Mouse (Mus musculus): ENCODE measurements at regions not wholly inside any gene's neighbourhood (a gene's known extent, or its start where the extent isn't known, plus 50 kb on each side); places are given as distances from the start of the nearest gene placed in this dataset.
A peak's percentile ranks its signal among the peaks of the same experiment; 100 is the strongest.

GRCm38 (mm10) chr7:124455659-124456058 is 473.0 kb downstream of the Hs3st4 start:
- Histone ChIP-seq H3K27me3 (replicated peaks) (no peaks in the 10 kb centered on the region), H3K4me3 (no peak overlapping the region), H3K4me2 (no peak overlapping the region), H3K36me3 (replicated peaks) (no peaks in the 10 kb centered on the region), H3K27ac (no peak overlapping the region), H3K9me3 (no peaks in the 10 kb centered on the region), H3K9ac (no peak overlapping the region), H3K4me1 (no peaks in the 10 kb centered on the region)
- no peak for ATAC-seq (replicated peaks)
- 79% methylated on average over 3 of the region's 3 CpGs for WGBS

DNA sequence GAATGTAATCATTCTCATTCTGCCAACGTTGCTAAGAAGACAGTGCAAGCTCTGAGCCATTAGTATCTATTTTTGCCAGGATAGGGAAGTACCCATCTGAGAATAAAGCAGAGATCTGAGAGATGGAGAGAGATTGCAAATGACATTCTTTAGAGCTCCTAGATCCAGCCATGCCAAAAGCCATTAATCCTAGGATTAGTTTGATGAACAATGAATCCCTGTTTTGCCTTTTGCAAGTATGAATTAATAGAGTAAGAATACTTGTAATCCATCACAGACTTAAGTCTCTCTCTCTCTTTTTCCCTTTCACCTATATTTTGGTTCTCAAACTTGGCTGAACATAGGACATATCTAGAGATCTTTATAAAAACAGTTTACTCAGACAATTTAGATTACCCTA is 504.7 kb downstream of the Hs3st4 start:
- no peak overlapping the region for H3K4me3 ChIP-seq
- H3K27ac ChIP-seq, result no peak overlapping the region
- no peak overlapping the region for H3K4me2 ChIP-seq
- no peaks in the 10 kb centered on the region for H3K27me3 ChIP-seq (replicated peaks)
- no peaks in the 10 kb centered on the region for H3K9me3 ChIP-seq
- no peaks in the 10 kb centered on the region for H3K36me3 ChIP-seq (replicated peaks)
- 60% methylated on average over 1 of the region's 1 CpGs for WGBS
- ATAC-seq (replicated peaks), result no peak
- no peaks in the 10 kb centered on the region for H3K4me1 ChIP-seq
- H3K9ac ChIP-seq, result no peak overlapping the region

DNA sequence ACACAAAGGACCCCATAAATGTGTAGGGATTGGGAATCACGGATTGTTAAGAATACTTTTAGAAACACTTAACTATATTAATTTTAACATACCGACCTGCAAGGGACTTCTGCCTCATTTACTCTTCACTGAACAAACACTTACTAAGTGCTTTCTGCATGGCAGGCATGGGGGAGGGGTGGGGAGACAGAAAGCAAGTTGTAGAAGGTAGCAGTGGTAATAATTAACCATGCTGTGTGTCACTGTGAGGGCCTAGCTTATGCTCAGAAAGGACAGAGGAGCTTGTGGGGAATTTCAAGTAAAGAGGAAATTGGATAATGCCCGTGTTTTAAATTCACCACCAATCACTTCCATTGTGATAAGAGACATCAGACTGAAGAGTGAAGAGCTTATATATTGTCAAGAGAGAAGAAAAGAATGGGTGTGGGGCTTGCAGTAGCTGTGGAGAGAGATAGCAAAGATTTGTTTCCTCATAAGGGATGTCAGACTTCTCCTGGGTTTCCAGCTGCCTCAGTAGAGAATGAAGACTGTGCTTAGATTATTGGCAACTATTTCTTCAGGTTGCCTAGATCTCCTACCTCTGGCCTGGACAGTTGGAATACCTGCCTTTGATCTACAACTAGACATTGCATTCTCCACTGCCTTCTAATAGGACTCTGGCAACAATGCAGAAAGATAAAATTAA is 508.6 kb downstream of the Hs3st4 start:
- Histone ChIP-seq H3K36me3 (replicated peaks) (no peaks in the 10 kb centered on the region), H3K4me3 (no peak overlapping the region), H3K27ac (no peak overlapping the region), H3K4me1 (no peaks in the 10 kb centered on the region), H3K9ac (no peak overlapping the region), H3K9me3 (no peaks in the 10 kb centered on the region), H3K27me3 (replicated peaks) (no peaks in the 10 kb centered on the region), H3K4me2 (no peak overlapping the region)
- ATAC-seq (replicated peaks), result no peak
- 66% methylated on average over 3 of the region's 3 CpGs for WGBS

DNA sequence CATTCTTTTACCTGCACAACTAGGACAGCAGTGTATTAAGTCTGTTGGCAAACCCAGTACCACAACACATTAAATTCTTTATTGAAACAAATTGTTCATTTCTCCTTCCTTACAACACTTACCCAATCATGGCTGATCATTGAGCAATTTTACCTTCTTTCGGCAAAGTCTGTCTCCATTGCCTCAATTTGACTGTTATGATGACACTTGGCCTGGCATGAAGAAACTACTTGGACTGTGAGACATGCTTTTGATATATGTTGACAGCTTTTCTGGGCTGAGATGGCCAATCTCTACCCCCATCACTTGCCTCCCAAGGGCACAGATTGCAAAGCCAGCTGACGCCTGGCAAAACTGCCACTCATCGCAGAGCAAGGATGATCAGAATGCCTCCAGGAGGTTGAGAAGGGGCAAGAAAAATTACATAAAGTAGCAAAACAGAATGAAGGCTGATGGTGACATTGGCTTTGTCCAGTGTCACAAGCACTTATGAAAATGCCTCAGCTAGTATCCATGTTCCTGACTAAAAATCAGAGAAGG is 509.3 kb downstream of the Hs3st4 start:
- Histone ChIP-seq H3K4me2 (no peak overlapping the region), H3K27me3 (replicated peaks) (no peaks in the 10 kb centered on the region), H3K4me3 (no peak overlapping the region), H3K36me3 (replicated peaks) (no peaks in the 10 kb centered on the region), H3K27ac (no peak overlapping the region), H3K9me3 (no peaks in the 10 kb centered on the region), H3K4me1 (no peaks in the 10 kb centered on the region), H3K9ac (no peak overlapping the region)
- WGBS, result 92% methylated on average over 3 of the region's 3 CpGs
- no peak for ATAC-seq (replicated peaks)

- no peaks in the 10 kb centered on the region for H3K4me1 ChIP-seq
- H3K9me3 ChIP-seq, result no peaks in the 10 kb centered on the region
- H3K4me3 ChIP-seq, result no peak overlapping the region
- 77% methylated on average over 3 of the region's 3 CpGs for WGBS
- no peak overlapping the region for H3K4me2 ChIP-seq
- no peaks in the 10 kb centered on the region for H3K27me3 ChIP-seq (replicated peaks)
- H3K27ac ChIP-seq, result no peak overlapping the region
- no peaks in the 10 kb centered on the region for H3K36me3 ChIP-seq (replicated peaks)
- ATAC-seq (replicated peaks), result no peak
- H3K9ac ChIP-seq, result no peak overlapping the region
Measured at GRCm38 (mm10) chr7:124500636-124501035, 518.0 kb downstream of the Hs3st4 start.

DNA sequence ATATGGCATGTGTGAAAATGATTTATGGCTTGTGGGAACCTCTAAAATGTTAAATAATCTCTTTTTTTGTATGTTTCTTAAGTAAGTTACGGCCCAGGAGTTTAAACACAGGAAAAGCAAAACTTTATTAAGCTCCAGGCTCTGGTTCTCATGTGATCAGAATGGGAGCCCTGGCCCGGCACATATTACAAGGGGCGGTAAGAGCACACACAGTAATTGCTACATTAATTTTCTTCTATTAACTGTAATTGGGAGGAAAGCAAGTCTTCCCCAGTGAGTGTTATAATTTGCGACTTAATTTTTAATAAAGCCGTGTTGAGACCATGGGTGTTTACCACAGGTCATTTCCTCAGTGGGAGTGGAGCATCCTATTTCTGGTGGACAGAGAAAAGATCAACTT is 520.1 kb downstream of the Hs3st4 start:
- Histone ChIP-seq H3K9me3 (no peaks in the 10 kb centered on the region), H3K9ac (no peak overlapping the region), H3K36me3 (replicated peaks) (no peaks in the 10 kb centered on the region), H3K4me1 (no peaks in the 10 kb centered on the region), H3K4me3 (no peak overlapping the region), H3K4me2 (no peak overlapping the region), H3K27ac (no peak overlapping the region), H3K27me3 (replicated peaks) (no peaks in the 10 kb centered on the region)
- 91% methylated on average over 5 of the region's 5 CpGs for WGBS
- ATAC-seq (replicated peaks), result no peak

DNA sequence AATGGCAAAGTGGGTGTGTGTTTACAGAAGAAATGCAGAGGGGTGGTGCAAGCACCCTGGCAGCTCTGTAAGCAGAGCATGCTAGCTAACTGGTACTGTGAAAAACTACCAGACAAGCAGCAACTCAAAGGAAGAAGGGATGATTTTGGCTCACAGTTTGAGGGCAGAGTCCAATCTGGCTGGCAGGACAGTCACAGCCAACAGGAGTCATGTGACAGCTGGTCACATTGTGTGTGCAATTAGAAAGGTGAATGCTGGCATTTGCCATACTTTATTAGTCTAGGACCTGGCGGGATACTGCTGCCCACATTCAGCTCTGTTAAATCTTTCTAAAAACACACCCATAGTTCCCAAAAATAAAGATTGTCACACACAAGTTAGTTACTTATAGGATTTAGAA is 566.4 kb downstream of the Hs3st4 start:
- H3K9me3 ChIP-seq, result no peaks in the 10 kb centered on the region
- no peak for ATAC-seq (replicated peaks)
- no peaks in the 10 kb centered on the region for H3K27me3 ChIP-seq (replicated peaks)
- H3K9ac ChIP-seq, result no peak overlapping the region
- no peaks in the 10 kb centered on the region for H3K36me3 ChIP-seq (replicated peaks)
- no peak overlapping the region for H3K27ac ChIP-seq
- 84% methylated on average over 1 of the region's 1 CpGs for WGBS
- H3K4me2 ChIP-seq, result no peak overlapping the region
- no peaks in the 10 kb centered on the region for H3K4me1 ChIP-seq
- H3K4me3 ChIP-seq, result no peak overlapping the region

GRCm38 (mm10) chr7:124557213-124557612 is 574.5 kb downstream of the Hs3st4 start:
- Histone ChIP-seq H3K9me3 (no peaks in the 10 kb centered on the region), H3K4me1 (no peaks in the 10 kb centered on the region), H3K27me3 (replicated peaks) (no peaks in the 10 kb centered on the region), H3K4me2 (no peak overlapping the region), H3K27ac (no peak overlapping the region), H3K9ac (no peak overlapping the region), H3K4me3 (no peak overlapping the region), H3K36me3 (replicated peaks) (no peaks in the 10 kb centered on the region)
- ATAC-seq (replicated peaks), result no peak

DNA sequence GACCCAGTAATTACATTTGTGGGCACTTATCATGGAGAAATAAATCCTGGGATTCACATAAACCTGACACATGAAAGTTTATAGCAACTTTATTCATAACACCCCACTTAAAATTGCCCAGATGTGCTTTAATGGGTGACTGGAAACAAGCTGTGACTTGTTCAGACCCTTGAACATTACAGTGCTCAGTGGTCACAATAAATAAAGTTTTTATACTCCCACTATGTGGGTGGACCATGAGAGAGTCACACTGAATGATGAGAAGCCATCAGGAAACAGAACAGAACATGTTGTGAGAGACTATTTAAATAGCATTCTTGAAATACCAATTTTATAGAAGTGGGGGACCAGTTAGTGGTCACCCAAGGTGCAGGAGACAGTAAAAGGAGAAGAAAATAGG is 588.1 kb downstream of the Hs3st4 start:
- Histone ChIP-seq H3K4me2 (no peak overlapping the region), H3K27me3 (replicated peaks) (no peaks in the 10 kb centered on the region), H3K4me1 (no peaks in the 10 kb centered on the region), H3K36me3 (replicated peaks) (no peaks in the 10 kb centered on the region), H3K9ac (no peak overlapping the region), H3K4me3 (no peak overlapping the region), H3K27ac (no peak overlapping the region), H3K9me3 (no peaks in the 10 kb centered on the region)
- ATAC-seq (replicated peaks), result no peak

DNA sequence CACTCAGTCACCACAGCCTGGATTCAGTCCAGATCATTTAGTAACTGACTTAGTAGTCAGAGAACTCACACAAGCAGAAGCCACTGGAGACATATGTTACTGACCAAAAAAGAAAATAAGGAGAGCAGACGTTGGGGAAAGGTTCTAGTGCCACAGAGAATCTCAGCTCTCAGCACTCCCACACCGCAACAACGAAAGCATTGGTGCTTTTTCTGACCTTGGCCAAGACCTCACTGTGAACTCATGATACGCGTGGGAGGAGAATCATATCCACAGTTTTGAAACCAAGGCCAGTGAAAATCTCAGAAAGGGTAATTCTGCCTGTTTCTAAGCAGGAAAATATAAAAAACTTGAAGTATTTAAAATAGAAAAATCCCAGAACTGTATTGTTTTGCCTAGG is 591.0 kb downstream of the Hs3st4 start:
- WGBS, result 88% methylated on average over 5 of the region's 5 CpGs
- ATAC-seq (replicated peaks), result no peak
- no peaks in the 10 kb centered on the region for H3K9me3 ChIP-seq

DNA sequence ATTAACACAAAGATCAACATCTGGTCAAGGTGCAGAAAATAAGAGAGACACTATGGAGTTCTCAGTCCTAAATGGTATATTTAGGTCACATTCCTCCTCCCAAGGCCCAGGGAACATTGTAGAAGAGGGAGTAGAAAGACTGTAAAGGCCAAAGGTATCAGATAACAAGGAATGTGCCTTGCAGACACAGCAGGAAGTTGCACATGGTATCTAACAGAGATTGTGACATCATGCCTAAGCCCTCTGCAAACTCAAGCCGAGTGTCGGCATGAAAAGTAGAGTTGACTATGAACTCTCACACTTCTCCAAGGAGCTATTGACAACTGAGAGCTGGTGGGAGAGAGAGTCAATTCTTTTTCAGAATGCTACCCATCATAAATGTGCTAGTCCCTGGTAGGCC is 598.7 kb downstream of the Hs3st4 start:
- Histone ChIP-seq H3K4me3 (no peak overlapping the region), H3K27me3 (replicated peaks) (no peaks in the 10 kb centered on the region), H3K9me3 (no peaks in the 10 kb centered on the region), H3K27ac (no peak overlapping the region), H3K4me2 (no peak overlapping the region), H3K36me3 (replicated peaks) (no peaks in the 10 kb centered on the region), H3K4me1 (no peaks in the 10 kb centered on the region), H3K9ac (no peak overlapping the region)
- 92% methylated on average over 2 of the region's 2 CpGs for WGBS
- no peak for ATAC-seq (replicated peaks)

More for the DNA sequence above, 591.0 kb downstream of the Hs3st4 start:
- Histone ChIP-seq H3K27ac (no peak overlapping the region), H3K9ac (no peak overlapping the region), H3K36me3 (replicated peaks) (no peaks in the 10 kb centered on the region), H3K4me2 (no peak overlapping the region), H3K4me1 (no peaks in the 10 kb centered on the region), H3K27me3 (replicated peaks) (no peaks in the 10 kb centered on the region), H3K4me3 (no peak overlapping the region)

DNA sequence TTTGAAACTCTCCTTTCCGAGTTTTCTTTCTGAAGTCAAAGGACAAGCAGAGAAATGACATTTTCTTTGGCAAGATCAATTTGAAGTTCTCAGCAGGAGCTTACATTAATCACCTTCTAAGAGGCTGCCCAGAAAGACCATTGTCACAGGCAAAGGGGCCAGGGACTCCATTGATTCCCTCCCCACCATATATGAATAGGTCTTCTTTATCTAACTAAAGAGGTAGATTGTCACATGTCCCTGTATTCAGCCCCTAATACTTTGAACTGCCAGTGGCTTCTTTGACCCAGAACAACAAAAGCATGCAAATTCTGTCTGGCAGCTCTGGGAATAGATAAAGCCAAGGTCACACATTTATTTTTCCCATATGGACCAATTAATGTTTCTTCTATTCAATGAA is 602.6 kb downstream of the Hs3st4 start:
- no peak overlapping the region for H3K4me2 ChIP-seq
- ATAC-seq (replicated peaks), result peak; percentile 63
- no peaks in the 10 kb centered on the region for H3K27me3 ChIP-seq (replicated peaks)
- H3K9me3 ChIP-seq, result no peaks in the 10 kb centered on the region
- no peak overlapping the region for H3K9ac ChIP-seq
- H3K36me3 ChIP-seq (replicated peaks), result no peaks in the 10 kb centered on the region
- H3K4me1 ChIP-seq, result no peaks in the 10 kb centered on the region
- 37% methylated on average over 1 of the region's 1 CpGs for WGBS
- H3K4me3 ChIP-seq, result no peak overlapping the region
- no peak overlapping the region for H3K27ac ChIP-seq

DNA sequence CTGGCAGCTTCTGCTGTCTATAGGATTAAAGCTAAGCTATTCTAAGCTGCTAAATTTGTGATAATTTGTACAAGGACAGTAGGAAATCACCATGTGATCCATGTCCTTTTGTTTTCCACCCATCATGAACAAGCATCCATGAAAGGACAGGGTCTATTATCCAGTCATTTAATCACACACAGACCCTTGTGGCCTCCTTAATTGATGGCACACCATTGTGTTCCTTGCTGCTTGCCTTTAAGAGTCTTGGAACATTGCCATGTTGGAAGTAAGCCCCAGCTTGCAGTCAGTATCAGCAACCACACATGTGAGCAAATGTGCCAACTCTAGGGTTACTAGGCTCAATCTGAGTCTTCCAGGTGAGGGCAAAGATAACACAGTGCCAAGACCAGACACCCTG is 608.7 kb downstream of the Hs3st4 start:
- no peaks in the 10 kb centered on the region for H3K9me3 ChIP-seq
- ATAC-seq (replicated peaks), result no peak
- no peaks in the 10 kb centered on the region for H3K4me1 ChIP-seq
- no peaks in the 10 kb centered on the region for H3K27me3 ChIP-seq (replicated peaks)
- H3K4me3 ChIP-seq, result no peak overlapping the region
- H3K36me3 ChIP-seq (replicated peaks), result no peaks in the 10 kb centered on the region
- H3K9ac ChIP-seq, result no peak overlapping the region
- H3K27ac ChIP-seq, result no peak overlapping the region
- no peak overlapping the region for H3K4me2 ChIP-seq
